Mouse (Mus musculus): Measurements from ENCODE around the gene Sema4d.
A peak's percentile ranks its signal among the peaks of the same experiment; 100 is the strongest.

Gene Sema4d

DNA sequence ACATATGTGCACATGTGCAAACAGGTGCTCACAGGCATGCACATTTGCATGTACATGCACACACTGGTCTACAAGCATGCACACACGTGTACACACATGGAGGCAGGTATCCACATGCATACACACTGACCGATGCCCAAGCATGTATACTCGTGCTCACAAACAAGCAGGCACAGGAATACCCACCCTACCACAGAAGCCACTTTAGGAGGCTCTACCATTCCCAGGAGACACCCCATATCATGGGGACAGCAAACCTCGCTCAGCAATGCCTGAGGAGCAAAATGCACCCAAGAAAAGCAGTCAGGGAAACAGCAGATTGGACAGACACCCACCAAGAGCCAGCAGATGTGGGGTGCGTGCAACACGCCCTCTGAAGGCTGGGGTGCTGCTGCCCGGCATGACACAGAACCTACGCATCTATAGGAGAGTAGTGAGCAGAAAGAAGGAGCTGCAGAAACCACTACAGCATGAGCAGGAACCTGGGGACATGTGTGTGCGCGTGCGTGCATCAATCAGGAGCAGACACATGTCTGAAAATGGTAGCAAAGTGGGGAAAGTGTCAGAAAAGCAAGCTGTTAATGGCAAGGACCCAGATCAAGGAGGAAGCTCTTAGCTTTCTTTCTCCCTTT lies 15.1 kb downstream of the Sema4d start:
- DNase-seq (ENCODE audit: low read depth, low spot score): no peak

DNA sequence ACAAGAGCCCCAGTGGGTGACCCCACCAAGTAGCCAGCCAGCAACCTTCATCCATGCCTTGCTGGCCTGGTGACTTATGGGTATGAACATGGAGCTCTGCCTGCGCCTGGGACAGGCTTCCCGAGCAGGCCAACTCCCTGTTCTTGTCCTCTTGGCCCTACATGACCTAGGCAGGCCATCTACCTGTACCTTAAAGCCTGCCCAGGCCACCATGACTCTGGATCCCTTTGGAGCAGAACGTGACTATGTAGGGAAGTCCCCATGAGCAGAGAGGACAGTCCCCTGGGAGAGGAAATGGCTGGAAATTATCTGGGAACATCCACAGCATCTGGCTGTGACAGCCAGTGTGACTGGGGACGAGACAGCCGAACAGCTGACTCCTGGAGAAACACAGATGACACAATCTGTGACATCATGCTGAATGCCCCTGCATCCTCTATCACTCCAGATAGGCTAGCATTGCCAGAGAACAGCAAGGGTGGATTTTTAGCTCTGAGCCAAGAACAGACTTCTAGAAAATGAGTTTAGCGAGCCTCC lies 15.7 kb downstream of the Sema4d start:
- DNase-seq (ENCODE audit: low read depth, low spot score): no peak

DNA sequence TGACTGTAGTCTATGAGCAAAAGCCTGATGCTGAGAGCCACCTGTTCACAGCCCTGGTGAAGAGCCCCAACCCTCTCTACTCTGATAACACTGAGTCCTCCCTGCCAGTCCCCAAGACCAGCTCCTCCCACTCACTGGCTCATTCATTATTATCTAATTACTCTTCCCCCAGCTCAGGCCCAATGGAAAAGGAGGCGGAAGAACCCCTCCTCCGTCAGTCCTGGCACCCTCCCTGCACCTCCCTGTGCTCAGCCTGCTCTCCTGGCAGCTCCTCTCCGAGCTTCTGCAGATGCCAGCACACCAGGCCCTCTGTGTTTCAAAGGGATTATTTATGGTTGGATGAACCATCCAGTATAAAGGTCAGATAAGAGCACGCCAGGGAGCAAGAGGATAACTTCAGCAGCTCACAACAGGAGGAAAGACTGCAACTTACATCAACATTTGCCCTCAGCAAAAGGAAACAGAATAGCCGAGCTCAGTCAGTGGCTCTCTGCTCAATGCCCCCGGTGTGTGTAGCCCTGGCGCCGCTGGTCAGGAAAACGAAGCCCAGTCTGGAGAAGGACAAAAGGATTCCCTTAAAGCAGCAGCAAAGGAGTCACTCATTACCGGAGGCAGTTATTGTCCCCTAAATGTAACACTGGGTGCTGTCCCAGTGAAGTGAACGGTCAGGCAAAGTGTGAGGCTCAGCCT lies 16.4 kb downstream of the Sema4d start:
- DNase-seq (ENCODE audit: low read depth, low spot score): no peak

DNA sequence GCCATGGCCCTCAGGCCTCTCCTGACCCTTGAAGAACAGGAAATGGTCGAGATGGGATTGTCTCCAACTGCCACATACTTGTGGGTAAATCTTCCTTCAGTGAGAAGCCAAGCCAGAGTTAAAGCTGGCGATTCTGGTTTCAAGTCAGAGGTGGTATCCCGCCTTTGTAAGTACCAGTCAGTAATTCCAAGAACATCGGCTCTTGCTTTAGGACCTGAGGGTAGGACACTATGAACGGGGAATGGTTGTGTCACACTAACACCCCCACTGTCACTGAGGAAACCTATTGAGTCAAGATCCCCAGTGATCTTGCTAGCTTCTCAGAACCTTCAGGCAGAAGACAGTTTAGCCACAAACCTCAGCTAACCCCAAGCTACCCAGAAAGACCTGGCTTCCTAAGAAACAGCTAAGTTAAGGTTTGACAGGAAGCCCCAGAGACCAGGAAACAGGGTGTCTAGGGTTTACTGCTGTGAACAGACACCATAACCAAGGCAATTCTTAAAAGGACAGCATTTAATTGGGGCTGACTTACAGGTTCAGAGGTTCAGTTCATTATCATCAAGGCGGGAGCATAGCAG lies 17.3 kb downstream of the Sema4d start:
- peak; percentile 37 for DNase-seq (ENCODE audit: low read depth, low spot score)

DNA sequence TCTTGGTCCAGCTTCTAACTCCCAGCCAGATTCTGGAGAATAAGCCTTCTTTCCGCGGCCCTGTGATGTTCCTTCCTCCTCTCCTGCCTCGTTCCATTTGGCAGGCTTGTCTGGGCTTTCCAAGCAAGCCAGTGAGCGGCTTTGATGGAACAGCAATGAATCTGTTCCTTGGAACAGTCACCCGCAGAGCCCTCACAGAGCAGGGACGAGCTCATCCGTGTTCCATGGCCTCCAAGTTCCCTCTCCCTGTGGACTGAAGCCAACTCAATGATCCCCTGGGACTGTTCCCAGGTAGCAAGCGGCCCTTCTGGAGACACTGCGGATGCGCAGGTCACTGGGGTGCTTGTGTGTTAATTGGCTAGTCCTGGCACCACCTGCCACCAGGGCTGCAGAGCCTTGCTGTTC lies 21.7 kb downstream of the Sema4d start:
- no peak for DNase-seq (ENCODE audit: low read depth, low spot score)

DNA sequence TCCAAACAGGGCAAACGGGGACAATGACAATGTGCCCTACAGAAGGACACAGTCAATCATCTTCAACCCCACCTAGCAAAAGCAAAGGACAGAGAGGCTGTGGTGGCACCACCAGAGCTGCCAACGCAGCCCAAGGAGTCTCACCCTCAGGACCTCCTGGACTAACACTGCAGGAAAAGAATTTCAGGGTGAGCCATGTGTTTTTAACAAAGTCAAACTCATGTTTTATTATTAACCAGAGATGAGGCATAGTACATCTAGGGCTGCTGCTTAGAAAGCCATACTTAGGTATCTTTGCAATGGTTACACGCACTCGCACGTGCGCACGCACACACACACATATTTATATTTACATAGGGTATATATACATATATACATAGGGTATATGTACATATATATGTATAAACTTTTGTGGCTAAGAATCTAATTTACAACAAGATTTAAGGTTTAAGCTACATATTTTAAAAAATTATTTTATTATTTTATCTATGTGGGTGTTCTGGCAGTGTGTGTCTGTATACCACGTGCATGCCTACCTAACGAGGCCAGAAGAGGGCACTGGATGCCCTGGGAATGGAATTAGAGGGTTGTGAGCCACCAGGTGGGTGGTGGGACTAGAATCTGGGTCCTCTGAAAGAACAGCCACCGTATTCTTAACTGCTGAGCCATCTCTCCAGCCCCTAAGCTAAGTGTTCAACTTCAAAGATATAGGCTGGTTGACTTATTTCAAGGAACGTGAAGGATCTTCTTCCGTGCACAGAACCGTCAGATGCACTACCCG lies 22.7 kb downstream of the Sema4d start:
- no peak for DNase-seq (ENCODE audit: low read depth, low spot score)

DNA sequence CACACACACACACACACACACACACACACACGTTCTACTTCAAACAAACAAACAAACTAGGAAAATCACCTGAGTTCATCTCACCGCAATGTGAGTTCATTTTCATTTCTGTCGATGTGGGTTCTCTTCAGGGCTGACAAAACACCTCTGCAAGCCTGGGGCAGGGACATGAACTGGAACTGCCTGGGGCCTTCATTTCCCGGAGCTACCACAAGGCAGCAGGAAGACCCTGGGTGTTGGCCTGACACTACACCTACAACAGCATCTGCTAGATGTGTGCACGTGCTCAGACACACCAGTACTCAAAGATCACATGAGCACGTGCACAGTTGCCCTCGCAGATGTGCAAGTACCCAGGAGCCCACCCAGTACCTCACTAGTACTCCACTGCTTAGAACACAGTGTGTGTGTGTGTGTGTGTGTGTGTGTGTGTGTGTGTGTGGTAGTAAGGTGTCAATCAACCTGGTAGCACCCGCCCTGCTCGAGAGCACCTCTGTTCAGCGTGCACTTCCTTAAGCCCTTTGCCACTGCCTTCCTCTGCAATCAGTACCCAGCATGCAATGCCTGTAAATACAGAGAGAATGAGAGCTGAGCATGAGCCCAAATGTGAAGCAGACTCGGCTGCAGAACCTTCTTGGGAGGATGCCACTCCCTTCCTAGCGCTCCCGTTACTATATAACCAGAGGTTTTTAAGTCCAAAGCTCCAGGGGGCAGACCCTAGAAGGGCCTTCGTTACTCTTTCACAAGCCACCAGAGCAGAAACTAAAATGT lies 25.4 kb downstream of the Sema4d start:
- DNase-seq (ENCODE audit: low read depth, low spot score): no peak

DNA sequence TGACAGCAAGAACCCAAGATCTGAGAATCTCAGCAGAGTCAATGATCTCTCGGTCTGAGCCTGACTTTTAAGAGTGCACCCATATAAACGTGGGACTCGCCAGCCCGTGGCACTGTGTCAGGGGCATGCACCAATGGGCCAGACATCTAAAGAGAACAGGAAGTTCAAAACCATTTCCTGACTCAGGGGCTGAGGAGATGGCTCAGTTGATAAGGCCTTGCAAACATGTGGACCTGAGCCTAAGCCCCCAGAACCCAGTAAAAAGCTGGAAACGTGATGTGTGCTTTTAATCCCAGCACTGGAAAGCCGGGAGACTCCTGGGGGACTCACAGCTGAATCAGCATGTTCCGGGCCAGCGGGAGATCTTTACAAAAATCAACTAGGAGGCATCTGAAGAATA lies 26.0 kb downstream of the Sema4d start:
- DNase-seq (ENCODE audit: low read depth, low spot score): no peak

DNA sequence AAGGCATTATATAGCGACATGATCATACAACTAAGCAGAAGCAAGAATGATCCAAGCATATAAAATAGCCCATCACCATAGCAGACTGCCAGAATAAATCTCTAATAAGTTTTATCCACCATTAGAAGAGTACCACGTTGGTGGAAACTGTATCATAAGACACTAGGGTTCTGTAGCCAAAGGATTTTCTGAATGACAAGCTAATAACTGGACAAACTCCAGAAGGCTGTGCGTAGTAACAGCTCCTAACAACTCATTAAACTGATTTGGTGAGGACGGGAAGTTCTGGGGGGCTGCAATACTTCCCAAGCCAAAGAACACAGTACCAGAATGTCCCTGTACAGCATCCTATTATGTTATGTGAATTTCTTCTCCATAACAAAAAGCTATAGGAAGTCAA lies 26.8 kb downstream of the Sema4d start:
- DNase-seq (ENCODE audit: low read depth, low spot score): no peak

DNA sequence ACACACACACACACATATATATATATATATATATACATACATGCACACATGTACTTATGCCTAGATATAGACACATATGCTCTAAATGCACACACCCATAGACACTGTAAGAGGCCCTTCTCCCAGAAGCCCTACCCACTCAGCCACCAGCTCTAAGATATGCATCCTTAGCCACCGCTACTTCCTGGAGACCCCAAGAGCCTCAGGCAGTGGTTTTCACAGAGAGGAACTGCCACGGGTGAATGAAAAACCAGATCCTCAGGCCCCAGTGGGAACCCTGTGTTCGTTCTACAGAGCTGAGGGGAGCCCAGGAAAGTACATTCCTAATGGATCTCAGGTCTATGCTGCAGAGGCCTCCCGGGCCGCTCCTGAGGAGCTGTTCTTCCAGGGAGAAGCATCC lies 28.2 kb downstream of the Sema4d start:
- no peak for DNase-seq (ENCODE audit: low read depth, low spot score)

DNA sequence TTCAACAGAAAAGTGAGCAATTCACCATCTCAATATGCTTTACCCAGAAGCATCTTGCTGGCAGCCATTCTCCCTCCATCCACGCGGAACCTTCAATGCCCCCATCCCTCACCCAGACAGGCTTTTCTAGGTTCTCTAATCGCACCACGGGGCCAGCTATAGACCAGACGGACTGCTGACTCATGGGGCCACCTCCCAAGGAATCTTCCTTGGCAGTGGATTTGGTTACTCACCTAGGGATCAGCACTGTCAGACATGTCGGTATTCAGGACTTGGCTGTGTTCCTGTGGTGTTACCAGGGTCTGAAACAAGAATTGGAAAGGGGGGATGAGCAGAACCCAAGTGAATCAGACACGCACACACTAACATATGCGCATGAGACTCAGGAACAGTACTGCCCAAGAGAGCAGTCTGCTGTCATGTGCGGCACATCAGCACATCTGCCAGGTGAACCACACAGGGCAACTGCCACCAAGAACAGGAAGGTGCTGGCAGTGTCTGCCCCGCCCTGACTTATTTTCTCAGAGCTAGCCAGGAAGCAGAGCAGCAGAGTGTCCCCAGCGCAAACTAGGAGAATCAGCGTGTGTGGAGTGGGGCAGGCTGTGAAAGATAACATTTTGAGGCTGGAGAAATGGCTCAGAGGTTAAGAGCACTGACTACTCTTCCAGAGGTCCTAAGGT lies 30.4 kb downstream of the Sema4d start:
- peak; percentile 84 for DNase-seq (ENCODE audit: low read depth, low spot score)

DNA sequence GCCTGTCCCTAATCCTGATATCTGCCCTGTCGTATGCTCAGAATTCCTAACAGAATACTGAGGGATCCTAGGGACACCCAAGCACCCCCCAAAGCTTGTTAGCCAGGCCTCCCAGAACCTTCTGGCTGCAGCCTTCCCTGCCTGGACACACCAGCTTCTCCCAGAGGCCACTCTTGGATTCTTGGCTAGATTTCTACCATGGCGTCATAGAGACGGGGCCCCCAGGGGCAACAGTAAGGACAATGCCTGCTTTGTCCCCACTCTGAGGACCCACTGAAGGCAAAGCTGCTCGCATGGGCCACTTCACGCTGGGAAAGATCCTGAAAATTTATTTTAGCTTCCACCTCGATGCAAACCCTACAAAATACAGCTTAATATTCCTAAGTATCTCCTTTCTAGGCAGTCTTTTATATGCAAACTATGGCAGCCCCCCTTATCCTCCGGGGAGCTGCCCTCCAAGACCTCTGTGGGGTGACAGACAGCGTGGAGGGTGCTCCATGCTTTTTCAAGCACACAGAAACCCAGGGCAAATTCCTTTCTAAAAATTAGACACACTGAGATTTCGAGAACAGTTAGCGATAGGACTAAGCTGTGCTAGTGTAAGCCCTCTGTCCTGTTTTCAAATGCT lies 32.2 kb downstream of the Sema4d start:
- DNase-seq (ENCODE audit: low read depth, low spot score): no peak

DNA sequence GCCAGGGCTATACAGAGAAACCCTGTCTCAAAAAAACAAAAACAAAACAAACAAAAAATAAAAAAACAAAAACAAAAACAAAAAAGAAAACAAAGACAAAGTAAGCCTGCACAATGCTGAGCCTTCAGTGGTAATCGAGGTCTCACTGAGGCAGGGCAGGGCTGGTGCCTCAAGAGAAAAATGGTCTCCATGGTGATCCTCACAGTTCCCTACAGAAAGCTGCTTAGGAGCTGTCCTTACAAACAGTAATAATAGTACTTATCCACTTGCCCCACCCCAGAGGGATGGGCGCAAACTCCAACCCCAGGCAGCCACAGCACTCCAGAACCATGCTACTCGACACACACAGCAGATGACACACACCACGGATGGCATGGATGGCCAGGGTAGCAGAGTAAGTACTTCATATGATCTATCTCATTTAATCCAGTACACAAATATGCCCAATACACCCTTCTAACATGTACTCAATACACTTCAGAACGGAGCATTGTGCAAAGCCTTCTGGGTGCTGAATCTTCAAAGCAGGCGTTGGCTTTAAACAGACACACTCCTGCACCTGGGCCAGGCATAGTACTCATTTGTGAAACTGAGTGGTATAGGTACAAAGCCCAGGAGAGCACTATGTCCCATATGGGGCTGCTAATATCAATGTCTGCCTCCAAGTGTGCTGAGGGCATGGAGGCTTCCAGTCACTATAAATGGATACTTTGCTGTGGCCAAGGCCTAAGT lies 34.1 kb downstream of the Sema4d start:
- no peak for DNase-seq (ENCODE audit: low read depth, low spot score)

DNA sequence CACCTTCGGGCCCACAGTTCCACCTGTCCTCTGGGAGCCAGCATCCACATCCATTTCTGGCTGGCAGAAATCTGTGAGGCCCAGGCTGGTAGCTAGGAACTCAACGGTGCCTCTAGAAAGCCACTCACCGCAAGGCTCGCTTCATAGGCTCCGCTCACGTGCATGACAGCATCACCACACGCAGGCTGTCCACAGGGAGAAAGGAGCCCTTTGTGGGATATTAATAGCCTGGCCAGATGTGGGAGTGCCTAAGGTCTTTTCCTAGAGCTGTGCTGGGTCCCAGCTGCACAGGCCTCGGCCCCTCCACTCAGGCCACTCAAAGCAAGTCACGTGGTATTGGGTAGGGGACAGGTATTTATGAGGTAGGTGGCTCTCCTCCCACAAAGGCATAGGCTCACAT lies 35.1 kb downstream of the Sema4d start:
- DNase-seq (ENCODE audit: low read depth, low spot score): no peak

DNA sequence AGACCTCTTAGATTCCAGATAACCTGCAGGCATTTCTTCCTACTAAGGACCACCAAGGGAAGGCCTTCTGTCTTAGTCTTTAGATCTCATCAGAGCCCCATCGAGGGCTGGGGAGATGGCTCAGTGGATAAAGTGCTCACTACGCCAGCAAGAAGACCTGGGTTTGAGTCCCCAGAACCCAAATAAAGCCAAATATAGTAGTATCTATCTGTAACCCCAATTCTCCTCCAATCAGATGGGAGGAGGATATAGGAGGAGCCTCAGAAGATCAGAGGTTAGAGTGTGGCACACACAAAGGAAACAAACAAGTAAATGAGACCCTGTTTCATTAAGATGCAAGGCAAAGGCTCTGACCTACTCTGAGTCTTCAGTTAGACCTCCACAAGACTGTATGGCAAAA lies 36.4 kb downstream of the Sema4d start:
- DNase-seq (ENCODE audit: low read depth, low spot score): no peak

DNA sequence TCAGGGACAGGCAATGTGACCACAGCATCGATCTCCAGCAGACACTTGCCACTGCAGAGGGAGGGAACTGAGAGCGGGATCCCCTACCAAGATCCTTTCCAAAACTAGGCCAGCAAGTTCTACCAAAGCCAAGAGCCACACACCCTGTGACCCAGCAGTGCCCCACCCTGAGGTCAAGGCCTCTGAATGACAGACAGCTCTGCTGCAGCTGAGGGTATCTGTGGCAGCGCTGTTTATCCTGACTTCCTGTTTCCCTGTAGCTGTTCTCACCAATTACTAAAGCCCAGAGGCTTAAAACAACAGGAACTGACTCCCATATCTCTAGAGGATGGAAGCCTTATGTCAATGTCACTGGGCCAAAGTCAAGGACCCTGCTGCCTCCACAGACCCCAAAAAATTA lies 37.0 kb downstream of the Sema4d start:
- DNase-seq (ENCODE audit: low read depth, low spot score): no peak

DNA sequence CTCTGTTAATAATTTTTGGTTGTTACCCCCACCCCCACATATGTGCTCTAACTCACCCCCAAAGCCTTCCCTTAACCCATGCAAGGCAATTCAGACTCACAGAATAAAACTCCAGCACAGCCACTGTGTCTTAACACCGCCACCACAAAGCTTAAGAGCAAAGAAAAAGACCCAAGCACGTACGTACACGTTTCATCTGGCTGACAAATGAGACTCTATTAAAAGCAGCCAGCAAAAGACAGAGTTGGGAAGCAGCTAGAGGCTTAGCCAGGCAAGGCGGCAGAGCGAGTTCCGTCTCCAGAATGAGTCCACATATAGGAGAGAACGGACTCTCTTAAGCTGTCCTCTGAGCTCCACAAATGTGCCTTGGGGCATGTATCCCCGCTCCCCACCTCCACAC lies 37.5 kb downstream of the Sema4d start:
- DNase-seq (ENCODE audit: low read depth, low spot score): no peak

DNA sequence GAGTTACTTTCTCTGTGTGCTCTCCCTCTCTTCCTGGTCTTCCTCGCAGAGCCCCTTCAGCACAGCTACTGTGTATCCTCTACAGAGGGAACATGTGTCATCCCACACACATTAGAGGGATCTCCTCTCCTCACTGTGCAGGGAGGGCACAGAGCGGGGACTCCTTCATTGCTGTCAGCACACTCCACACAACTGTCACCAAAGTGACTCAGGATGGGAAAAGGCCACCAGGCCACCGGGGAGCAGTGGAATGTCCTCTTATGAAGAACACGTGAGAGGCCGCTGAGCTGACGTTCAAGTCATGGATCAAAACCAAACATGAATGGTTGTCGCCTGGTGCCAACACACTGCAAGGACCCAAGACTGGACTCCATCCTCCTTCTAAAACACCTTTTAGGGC lies 38.0 kb downstream of the Sema4d start:
- DNase-seq (ENCODE audit: low read depth, low spot score): no peak

DNA sequence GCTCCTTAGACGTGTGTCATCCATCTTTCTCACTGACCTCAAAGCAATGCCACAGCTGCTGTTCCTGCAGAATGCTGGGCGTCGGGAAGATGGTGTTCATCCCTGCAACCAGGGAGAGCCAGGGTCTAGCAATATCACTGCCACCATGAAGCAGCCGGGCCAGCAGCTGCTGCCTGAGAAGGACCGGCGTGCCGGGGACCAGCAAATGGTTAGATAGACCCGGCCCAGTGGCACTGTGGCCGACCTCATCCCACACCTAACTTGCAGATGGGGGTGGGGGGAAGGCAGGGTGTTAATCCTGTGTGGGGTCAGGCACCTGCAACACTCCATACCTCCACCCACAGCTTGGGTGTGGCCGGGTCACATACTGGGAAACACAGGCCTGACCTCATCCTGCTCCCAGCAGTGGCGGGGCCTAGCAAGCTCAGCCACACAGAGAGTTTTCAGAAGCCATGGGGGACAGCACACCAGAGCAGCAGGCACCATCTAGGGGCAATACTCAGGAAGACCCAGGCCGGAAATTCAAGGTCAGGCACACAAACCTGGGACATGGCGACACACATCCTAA lies 38.9 kb downstream of the Sema4d start:
- no peak for DNase-seq (ENCODE audit: low read depth, low spot score)
